Mouse (Mus musculus): ENCODE results near the gene Pde4b.
A peak's percentile ranks its signal among the peaks of the same experiment; 100 is the strongest.
"Not testable (repeated sequence)": the region's sequence is repeated elsewhere in the genome, so short reads cannot be mapped to it uniquely, and the experiment has no call there.

Gene Pde4b

DNA sequence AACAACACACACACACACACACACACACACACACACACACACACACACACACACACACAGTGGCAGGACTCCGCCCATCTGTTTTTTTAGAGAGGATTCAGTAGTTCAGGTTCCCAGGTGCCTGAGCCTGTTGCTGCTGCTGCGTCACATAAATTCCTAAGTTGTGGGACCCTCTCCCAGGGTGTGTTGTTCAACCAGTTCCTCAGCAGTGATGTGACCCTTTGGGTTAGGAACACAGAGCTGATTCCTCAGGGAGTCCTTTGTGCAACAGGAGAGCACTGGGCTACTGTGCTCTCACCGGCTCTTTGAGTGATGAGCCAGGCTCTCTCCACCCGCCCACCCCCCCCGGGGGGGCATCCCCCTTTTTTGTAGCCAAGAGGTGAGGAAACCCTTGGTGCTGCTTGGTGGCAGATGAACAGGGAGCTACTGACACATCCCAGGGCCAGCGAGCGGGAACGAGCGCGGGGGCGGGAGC is at the start of gene Pde4b:
TSS of gene Pde4b (plus strand) at position 453 of the 475 bp plus-strand sequence.
- DNase-seq (ENCODE audit: low spot score), result no peak

DNA sequence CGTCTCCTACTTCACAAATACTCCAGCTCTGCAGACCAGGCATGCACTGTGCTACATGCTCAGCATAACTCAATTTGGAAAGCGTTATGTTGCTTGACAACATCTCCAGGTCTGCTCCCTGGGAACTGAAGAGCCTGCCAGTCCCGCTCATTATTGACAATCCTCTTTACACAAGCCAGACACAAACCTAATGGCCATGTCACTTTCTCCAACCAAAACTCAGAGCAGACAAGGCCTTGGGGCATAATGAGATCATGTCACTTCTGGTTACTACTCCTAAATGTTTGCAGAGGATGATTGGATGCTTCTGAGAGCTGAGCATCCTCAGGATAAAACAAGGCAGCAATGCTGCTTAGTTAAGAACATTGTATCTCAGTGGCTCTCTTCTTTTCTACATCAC is 47.2 kb upstream of the Pde4b start:
- DNase-seq (ENCODE audit: low spot score), result no peak

DNA sequence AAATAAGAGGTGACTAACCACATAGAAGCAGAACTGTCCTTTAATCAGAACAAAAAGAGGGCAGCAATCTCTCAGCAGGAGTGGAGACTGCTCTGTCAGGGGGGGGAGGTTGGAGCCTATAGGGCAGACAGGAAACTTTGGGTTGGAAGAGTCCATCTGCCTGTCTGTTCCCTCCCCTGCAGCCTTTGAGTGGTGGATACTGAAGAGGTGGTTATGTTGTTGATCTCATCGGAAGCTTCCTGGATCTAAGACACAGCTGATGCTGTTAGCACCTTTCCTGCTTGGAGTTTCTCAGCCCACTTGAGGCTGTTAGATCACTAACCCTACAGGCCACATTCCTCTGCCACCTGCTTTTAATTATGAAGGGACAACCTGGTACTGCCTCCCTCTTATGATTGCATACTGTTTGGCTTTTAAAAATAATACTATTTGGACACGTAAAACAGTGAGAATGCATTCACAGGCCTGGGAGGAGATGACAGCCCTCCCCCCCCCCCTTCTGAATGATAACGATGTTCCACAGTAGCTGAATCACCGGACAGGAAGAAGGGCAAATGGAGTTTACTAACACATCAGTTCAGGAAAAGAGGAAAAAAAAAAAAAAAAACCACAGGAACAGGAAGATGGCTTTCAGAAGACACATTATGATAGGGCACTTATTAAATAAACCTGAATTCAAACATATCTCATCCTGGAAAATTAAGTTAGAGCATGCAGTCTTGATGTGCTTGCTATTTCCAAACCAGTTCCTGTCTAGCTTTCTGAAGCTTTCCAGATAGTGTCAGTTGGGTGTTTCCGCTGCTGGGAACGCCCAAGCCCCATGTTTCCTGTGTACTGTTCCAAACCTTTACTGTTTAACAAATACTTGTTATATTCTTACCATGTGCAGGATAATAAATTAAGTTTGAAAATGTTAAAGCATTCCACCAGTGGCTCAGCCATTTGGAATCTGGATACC is 41.9 kb upstream of the Pde4b start:
- DNase-seq (ENCODE audit: low spot score), result no peak

DNA sequence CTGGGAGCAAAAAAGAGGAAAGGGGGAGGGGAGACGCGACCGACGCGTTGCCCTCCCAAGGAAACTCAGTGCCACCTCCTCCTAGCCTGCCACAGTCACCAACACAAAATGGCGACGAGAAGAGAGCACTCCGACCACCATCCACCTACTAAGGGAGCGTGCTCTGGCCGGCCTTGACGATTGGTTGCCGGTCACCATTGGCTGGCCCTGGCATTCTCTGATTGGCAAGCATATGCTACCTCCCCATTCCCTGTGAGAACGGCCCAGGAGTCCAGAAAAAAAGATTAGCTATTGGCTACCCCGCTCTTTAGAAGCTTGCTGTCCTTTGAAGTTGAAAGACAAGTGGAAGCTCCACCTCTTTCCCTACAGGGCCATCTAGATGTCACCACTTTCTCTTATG is 38.0 kb upstream of the Pde4b start:
- DNase-seq (ENCODE audit: low spot score), result not testable (repeated sequence)

DNA sequence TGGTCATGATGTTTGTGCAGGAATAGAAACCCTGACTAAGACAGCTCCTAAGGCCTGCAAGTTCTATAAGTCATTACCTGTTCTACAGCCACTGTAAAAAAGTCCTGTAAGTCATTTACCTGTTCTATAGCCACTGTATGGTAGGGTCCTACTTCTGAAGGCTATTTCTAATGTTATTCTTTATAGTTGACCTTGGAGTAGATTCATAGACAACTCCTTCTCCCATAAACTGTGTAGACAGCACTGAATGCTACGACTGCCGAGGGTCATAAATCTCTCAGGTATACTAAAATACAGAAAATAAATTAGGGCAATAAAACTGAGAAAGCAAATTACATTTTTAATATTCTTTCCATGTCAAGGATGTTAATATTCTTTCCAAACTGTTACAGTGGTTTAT is 26.0 kb upstream of the Pde4b start:
- DNase-seq (ENCODE audit: low spot score), result no peak

DNA sequence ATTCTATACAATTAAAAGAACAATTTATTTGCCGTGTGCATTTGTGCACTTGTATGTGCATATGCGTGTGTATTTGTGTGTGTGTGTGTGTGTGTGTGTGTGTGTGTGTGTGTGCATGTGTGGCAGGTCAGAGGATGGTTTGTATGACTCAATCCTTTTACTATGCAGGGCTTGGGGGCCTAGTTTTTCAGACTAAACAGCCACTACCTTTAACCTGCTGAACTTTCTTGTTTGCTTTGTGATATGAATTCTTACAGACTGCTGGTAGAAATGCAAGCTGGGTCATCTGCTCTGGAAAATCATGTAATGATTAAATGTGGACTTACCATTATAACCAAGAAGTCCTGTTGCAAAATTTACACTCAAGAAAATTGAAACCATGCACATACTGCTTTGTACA is 18.0 kb upstream of the Pde4b start:
- DNase-seq (ENCODE audit: low spot score), result no peak

DNA sequence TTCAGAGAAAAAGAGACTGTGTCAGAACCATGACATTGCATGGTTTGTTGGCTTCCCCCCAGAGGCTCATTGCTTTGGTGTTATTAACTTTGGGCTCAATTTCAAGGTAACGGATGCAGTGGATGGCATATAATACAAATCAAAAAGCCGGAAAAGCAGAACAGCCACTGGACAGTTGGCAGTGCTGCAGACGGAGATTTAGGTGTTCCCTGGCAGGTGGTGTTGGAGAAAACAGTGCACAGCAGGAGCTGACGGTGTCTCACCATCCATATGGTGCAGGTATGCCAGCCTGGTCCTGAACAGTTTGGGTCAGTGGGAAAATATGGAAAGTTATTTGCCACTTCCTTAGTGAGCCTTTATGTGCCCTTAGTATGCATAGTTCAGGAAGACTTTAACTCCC is 1.0 kb upstream of the Pde4b start:
- no peak for DNase-seq (ENCODE audit: low spot score)

DNA sequence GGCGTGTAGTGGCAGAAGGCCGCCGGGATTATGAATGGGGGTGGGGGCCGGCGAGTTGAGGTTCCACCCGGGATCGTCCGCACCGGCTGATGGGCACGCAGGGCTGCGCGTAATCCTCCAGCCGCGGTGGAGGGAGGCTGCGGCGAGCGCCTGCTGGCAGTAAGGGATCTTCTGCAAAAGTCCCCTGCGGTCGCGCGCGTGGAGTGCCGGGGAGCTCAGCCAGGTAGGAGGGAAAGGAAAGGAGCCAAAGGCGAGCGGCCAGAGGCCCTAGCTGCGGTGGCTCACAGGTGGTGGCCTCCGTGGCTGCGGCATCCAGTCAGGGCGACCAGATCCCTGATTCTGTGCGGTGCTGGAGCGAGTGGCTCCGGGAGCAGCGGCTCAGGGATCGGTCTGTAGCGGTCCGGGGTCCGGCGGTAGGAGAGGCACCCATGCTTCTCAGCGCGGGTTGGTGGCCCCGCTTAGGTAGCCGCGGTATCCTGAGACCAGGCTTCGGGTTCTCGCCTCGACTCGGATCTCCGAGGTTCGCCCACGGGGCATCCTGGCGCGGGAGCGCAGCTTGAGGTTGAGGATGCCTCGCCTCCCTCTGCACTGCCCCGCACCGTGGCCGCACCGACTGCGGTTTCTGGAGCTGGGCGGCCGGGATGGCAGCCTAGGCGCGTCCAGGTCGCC is 357 bp downstream of the Pde4b start:
- peak; percentile 42 for DNase-seq (ENCODE audit: low spot score)

DNA sequence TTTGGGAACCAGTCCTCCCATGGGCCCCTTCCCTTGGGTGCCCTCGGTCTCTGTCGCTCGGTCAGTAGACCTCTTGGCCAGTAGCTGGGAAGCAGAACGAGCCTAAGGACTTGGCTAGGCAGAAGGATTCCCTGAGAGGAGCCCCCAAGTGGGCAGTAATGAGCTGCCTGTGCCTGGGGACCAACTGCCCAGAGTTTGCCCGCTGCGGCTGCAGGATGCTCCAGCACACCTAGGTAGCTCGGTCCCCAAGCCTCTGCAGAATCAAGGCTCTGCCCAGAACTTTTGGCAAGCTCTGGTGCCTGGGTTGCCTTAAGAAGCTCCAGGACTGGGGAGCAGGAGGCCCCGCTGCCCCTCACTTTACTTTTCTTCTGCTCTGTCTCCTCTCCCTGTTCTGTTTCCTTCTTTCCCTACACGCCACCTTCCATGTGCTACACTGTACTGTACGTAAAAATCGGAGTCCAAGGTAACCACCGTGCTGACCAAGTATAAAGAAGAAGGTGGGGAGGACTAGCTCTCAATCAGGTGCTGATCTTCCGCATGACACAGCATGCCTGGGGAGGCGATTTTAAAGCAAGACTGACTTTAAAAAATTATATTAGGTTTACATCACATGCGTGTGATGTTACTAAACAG is 1.0 kb downstream of the Pde4b start:
- no peak for DNase-seq (ENCODE audit: low spot score)

DNA sequence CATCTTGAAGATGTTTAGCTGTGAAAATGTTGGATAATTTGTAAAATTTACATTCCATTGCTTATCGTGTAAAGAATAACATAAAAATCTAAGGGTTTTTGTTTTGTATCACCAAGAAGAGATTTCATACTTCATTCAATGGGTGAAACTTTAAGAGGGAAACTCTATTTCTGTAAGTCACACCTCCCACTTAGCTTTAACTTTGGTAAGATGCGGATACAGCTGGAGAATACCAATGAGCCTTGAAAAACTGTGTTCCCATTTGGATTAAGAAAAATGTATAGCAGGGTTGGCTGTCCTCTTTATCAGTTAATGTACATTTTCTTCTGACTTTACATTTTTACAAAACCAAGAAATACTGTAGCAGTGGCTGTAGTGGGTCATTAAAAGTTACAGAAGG is 8.5 kb downstream of the Pde4b start:
- no peak for DNase-seq (ENCODE audit: low spot score)

DNA sequence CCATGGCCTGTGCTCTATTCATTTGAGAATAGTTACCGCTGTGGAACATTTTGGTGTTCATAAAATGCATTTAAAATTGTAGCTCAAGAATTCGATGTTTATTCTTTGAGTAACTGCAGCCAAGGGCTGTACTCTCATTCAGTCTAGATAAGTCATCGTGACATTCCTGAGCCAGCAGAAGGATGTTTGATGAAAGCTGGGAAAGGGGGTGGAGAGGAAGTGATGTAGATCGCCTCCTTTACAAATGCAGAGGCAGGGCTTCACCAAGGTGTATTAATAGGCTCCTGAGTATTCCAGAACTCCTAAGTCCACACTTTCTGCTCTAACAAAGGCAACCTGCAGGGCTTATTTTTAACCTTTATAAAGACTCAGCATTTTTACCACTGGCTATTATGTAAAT is 14.9 kb downstream of the Pde4b start:
- DNase-seq (ENCODE audit: low spot score), result no peak

DNA sequence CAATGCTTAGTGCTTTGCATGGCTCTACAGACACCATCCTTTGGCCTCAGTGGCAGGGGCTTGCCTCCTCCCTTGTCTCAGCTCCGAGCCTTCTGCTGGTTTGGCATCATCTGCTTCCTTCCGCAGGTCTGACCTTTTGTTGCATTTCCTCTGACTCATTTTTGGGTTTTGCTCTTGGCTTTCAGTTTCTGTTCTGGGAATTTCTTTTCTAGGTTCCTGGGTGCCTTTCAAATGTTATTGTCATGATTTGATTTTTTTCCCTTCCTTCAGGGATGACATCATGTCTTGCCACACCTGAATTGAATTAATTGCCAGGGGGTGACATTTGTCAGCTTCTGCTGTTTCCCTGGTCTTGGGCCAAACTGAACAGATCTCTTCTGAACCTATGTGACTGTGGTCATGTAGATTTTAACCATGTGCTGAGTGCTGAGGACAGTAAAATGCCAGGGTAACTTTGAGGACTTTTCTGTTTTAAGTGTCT is 17.2 kb downstream of the Pde4b start:
- no peak for DNase-seq (ENCODE audit: low spot score)

DNA sequence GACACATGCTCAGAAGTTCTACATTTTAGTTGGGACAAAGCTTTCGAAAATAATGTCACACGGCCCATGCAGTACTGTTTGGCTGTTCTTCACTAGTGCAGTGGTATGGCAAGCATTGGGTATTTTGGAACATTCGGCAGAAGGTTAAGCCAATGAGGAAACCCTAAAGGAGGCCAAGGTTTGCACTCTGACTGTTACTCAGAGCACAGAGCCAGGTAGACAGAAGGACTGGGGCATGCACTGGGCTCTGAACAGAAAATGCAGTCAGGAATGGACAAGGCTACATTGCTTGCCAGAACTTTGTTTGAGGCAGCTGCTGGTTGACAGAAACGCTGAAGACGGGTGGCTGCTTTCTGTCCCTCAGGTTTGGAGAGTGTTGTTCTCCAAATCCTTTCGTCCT is 19.4 kb downstream of the Pde4b start:
- DNase-seq (ENCODE audit: low spot score), result no peak

DNA sequence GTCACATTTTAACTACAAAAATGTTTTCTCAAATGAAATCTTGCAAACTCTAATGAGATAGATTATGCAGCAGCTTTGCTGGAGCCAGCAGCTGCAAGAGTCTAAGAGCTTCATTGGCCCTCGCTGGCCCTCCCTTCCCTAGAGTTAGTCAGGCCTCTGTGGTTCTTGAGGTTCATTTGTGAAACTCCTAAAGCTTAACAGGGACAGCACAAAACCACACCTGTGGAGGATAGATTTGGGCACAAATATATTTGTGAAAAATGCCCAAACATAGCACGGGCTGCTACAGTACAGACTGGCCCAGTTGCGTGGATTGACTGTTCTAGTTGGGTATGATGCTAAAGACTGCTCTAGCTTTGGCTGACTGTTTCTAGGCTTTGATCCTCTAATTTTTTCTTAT is 32.1 kb downstream of the Pde4b start:
- DNase-seq (ENCODE audit: low spot score), result no peak

DNA sequence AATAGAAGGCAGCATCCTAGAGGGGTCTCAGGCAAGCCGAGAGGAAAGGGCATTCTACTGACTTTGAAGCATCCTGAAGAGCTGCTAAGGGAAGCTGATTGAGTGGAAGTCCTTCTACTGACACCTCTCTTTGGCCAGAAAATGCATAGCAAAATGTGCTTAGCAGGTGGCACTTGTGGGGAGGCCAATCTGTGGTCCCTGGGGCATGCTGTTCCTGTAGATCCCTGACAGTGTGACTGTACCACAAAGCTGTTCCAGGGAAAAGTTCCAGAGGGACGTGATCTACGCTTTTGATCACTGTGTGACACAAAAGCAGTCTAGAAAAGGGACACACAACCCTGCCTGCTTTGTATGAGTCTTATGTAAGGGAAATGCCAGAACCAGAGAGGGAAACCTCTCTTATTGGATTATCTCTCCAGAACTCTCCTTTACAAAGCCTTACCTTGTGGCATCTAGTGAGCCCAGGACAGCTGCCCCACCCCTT is 49.1 kb downstream of the Pde4b start:
- DNase-seq (ENCODE audit: low spot score), result no peak

DNA sequence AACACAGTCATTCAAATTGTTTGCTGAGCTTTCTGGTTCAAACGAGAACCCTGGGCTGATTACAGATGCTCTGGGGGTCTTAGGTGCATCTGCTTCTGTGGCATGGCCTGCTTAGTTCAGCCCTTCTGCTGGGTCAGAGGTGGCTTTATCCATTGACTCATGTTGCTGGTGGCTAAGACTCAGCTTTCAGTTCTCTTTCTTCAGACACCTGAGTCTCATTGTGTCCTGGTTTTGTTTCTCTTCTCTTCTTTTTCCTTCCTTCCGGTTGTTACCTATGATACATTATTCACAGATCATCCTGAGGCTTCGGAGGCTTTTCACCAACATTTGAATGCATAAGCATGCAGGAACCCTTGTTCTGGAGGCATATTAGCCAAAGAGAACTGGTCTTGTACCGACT is 51.0 kb downstream of the Pde4b start:
- no peak for DNase-seq (ENCODE audit: low spot score)

DNA sequence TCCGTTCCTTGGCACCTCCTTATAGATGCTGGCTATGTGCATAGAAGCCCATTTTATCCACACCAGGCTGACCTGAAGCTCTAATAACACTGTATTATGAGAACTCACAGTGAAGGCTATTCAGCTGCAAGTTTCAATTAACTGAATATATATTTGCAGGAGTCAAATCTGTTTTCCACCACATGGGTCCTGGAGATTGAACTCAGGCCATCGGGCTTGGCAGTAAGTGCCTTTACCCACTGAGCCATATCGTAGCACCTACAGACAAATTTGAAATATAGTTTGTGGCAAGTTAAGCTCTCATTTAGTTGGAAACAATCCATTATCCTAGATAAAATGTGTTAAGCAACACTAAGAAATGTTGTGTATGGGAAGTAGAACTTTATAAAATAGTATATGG is 53.9 kb downstream of the Pde4b start:
- DNase-seq (ENCODE audit: low spot score), result no peak

DNA sequence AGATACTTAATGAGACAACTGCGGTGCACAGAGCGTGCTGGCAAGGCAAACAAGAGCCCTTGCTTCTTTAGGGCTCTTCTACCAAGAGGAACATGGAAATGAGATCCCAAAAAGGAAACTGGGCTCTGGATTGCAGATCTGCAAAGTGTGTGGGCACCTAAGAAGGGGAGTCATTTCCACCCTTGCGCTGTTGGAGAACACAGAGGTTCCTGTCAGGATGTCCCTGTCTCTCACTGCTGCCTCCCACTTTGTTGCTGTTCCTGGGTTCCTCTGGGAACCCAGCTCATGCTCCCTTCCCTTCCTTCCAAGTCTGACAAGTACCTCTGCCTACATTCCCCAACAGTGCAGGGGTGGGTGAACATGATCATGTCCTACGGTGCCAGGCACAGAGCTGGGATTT is 61.4 kb downstream of the Pde4b start:
- DNase-seq (ENCODE audit: low spot score), result no peak

DNA sequence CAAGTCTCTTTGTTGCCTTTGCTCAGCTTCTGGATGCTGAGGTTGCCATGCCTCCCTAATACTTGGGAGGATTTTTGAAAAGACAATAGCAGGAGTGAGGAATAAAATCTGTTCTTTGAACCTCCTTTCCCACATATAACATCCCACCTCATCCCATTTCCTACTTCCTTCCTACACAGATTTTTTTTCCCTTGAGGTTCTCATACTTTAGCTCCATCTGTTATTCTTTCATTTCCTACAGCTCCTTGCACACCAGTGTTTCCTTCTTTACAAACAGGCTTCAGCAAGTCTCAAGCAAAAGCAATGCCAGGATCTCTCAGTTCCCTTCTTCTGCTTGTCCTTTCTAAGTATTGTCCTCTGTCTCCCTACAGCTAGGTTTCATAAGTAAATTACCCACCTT is 71.8 kb downstream of the Pde4b start:
- DNase-seq (ENCODE audit: low spot score), result no peak

DNA sequence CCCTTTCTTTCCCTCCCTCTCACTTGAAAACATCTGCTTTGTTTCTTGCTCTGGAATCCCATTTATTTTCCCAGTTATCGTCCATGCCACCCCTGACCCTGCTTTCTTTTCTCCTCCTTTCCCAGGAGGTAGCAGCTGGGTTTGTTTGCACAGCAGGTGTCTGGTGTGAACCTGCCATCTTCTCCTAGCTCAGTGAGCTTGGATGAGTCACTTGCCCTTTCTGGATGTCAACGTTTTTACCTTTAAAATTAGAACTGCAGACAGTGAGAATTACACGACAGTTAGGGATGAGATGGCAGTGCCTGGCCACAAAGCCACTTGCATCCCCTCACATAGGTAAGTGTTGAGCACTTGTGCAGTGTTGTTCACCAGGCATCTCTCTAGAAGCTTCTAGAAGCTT is 84.3 kb downstream of the Pde4b start:
- DNase-seq (ENCODE audit: low spot score), result no peak

DNA sequence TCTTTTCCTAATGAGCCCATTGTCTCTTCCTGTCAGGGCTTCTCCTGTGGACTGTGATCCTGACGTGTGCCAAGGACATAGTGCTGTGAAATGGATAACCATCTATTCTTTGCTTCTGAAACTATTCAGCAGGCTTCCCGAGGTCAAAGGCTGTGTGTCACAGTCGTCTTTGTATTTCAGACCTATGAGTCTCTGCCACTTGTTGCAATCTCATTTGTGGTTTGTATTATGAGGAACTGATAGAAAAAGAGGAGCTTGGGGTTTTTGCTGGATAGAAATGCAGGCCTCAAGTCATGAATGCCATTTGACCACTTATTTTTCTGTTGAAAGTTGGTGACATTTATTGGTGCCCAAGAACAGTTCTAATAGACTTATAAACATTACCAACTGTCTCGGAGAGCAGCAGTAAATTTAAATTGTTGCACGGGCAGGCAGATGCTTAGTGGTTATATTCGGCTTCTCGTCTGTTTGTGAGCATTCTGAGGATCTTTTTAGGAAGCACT is 85.4 kb downstream of the Pde4b start:
- DNase-seq (ENCODE audit: low spot score), result no peak

DNA sequence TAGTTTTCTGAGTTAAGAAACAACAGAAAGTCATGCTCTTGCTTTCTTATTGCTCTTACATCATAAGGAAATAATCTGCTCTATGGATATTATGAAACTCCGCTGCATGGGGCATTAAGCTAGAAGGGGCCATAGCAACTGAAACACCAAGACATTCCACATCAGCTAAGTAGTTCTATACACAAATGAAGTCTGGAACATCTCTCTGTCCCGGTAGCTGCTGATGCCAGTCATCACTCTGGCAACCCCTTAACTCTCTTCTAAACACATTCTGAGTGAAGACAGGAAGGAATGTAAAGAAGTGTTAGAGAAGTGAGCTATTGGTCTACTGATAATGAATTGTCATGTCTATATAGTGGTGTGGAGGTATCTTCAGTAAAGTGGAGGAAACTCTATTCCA is 88.6 kb downstream of the Pde4b start:
- no peak for DNase-seq (ENCODE audit: low spot score)

Data from testis, postnatal 10 days (tissue).